Mouse (Mus musculus): ENCODE data around the gene Mrpl21. TPM values are rescaled to one million over a fixed set of nuclear protein-coding genes. Genes with fewer than 3 reads are reported as not detected.

Gene Mrpl21
- polyA plus RNA-seq, 1 experiment from 2014 or later, result 87.2 TPM

DNA sequence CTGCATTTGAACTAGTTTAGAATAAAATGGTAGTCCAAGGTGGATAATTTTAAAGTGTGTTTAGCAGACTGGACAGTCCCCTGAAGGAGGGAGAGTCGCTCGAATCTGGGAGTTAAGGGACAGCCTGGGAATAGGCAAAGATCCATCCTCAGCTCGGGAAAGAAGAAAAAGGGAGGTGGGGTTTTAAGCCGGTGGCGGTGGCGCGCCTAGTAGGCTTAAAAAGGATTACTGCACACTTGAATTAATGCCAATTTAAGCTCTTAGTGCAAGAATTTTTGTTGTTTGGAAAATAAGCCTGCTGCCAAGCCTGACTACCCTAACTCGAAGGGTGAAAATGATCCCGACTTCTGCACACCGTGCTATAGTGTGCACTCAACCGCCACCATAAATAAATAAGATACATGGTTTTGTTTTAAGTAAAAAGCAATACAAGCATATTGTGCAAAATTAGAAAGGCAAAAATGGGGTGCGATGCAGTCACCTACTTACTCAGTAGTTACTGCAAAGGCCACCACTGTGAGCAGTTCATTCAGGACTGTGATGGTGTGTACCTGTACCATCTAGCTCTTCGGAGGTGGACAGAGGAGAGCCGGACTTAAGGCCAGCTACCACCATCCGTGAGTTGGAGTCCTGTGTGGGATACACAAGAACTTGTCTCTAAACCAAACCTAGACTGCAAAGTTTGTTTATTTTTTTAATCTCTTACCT, 43.2 kb downstream of the Mrpl21 start:
- peak overlapping the region; percentile 19; the same call in 1 of the 2 replicates for H3K9ac ChIP-seq (ENCODE audit: low read length)
- peak overlapping the region; percentile 74 for H3K4me3 ChIP-seq (ENCODE audit: low read depth, low read length)
- WGBS, result 19% methylated on average over 15 of the region's 15 CpGs
- no peak for ATAC-seq (ENCODE audit: low FRiP score, low TSS enrichment)
- H3K4me2 ChIP-seq (replicated peaks; ENCODE audit: low read depth), result peak overlapping the region; percentile 97
- TF ChIP-seq EP300 (optimal IDR thresholded peaks at IDR 0.05) (no peak), CTCF (IDR thresholded peaks at IDR 0.05; ENCODE audit: low read depth) (no peak)
- H3K27ac ChIP-seq (replicated peaks), result peak overlapping the region; percentile 96
- no peaks in the 10 kb centered on the region for H3K9me3 ChIP-seq (ENCODE audit: control insufficient read depth, low read length)
- H3K4me1 ChIP-seq (replicated peaks; ENCODE audit: control insufficient read depth, insufficient read depth), result peaks cover 13% of the 10 kb centered on the region
- DNase-seq (ENCODE audit: low spot score), result no peak
- no peaks in the 10 kb centered on the region for H3K27me3 ChIP-seq (ENCODE audit: control insufficient read depth, insufficient read depth, low read length)
- no peaks in the 10 kb centered on the region for H3K36me3 ChIP-seq (ENCODE audit: control insufficient read depth, insufficient read depth, low read length)

DNA sequence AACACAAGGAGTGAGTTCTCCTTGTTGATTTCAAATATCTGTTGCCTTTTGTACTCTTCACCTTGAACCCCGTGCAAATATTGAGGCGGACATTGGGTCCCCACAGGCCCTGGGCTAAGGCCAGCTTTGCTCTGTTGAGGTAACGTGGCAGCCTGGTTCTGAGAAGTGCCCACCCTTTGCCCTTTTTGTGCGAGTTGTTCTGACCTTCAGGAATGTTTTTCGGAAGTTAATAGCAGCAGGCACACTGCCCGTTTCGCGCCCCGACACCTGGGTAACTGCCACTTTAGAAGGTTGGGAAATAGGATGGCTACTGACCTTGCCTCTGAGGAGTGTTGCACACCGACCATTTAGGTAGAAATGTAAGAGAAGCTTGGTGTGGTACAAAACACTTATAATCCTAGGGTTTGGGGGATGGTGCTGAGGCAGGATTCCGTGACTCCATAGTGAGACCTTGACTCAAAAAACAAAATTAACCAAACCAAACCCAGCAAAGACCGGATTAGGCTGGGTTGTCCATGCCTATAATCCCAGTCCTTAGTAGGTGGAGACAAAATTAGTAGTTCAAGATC, 43.9 kb downstream of the Mrpl21 start:
- H3K27ac ChIP-seq (replicated peaks), result peak overlapping the region; percentile 96
- DNase-seq (ENCODE audit: low spot score), result peak; percentile 45
- peaks cover 9% of the 10 kb centered on the region for H3K4me1 ChIP-seq (replicated peaks; ENCODE audit: control insufficient read depth, insufficient read depth)
- H3K4me3 ChIP-seq (ENCODE audit: low read depth, low read length), result peak overlapping the region; percentile 74; the same call in 1 of the 2 replicates
- no peaks in the 10 kb centered on the region for H3K36me3 ChIP-seq (ENCODE audit: control insufficient read depth, insufficient read depth, low read length)
- no peak for ATAC-seq (ENCODE audit: low FRiP score, low TSS enrichment)
- peak overlapping the region; percentile 97; the same call in 1 of the 2 replicates for H3K4me2 ChIP-seq (replicated peaks; ENCODE audit: low read depth)
- WGBS, result 72% methylated on average over 12 of the region's 12 CpGs
- H3K9me3 ChIP-seq (ENCODE audit: control insufficient read depth, low read length), result no peaks in the 10 kb centered on the region
- H3K9ac ChIP-seq (ENCODE audit: low read length), result peak overlapping the region; percentile 19; the same call in 1 of the 2 replicates
- TF ChIP-seq EP300 (optimal IDR thresholded peaks at IDR 0.05) (no peak), CTCF (IDR thresholded peaks at IDR 0.05; ENCODE audit: low read depth) (no peak)
- H3K27me3 ChIP-seq (ENCODE audit: control insufficient read depth, insufficient read depth, low read length), result no peaks in the 10 kb centered on the region

DNA sequence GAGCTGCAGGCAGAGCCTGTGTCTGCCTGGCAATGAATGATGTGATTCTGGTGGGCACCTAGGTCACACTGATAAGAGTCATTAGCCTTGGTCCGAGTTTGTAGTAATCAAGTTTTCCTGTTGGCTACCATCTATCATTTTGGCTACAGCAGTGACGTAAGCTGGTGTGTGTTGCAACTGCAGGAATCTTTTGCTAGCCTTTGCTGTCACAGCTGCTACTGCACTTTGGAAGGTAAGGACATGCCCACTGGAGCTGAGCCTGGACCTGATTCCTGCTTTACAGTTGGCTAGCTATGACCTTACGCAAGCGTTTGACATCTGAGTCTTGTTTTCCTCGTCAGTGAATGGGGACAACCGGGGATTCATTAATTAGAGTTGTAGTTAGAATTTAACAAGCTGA, 50.5 kb downstream of the Mrpl21 start:
- Histone ChIP-seq H3K27me3 (ENCODE audit: control insufficient read depth, insufficient read depth, low read length) (no peaks in the 10 kb centered on the region), H3K4me1 (replicated peaks; ENCODE audit: control insufficient read depth, insufficient read depth) (peaks cover 3% of the 10 kb centered on the region; the same call in 1 of the 2 replicates), H3K4me2 (replicated peaks; ENCODE audit: low read depth) (no peak overlapping the region), H3K36me3 (ENCODE audit: control insufficient read depth, insufficient read depth, low read length) (no peaks in the 10 kb centered on the region), H3K4me3 (ENCODE audit: low read depth, low read length) (no peak overlapping the region), H3K9me3 (ENCODE audit: control insufficient read depth, low read length) (no peaks in the 10 kb centered on the region), H3K9ac (ENCODE audit: low read length) (no peak overlapping the region), H3K27ac (replicated peaks) (no peak overlapping the region)
- 72% methylated on average over 6 of the region's 6 CpGs for WGBS
- no peak for TF ChIP-seq CTCF (IDR thresholded peaks at IDR 0.05; ENCODE audit: low read depth)
- no peak for TF ChIP-seq EP300 (optimal IDR thresholded peaks at IDR 0.05)
- DNase-seq (ENCODE audit: low spot score), result no peak
- no peak for ATAC-seq (ENCODE audit: low FRiP score, low TSS enrichment)

DNA sequence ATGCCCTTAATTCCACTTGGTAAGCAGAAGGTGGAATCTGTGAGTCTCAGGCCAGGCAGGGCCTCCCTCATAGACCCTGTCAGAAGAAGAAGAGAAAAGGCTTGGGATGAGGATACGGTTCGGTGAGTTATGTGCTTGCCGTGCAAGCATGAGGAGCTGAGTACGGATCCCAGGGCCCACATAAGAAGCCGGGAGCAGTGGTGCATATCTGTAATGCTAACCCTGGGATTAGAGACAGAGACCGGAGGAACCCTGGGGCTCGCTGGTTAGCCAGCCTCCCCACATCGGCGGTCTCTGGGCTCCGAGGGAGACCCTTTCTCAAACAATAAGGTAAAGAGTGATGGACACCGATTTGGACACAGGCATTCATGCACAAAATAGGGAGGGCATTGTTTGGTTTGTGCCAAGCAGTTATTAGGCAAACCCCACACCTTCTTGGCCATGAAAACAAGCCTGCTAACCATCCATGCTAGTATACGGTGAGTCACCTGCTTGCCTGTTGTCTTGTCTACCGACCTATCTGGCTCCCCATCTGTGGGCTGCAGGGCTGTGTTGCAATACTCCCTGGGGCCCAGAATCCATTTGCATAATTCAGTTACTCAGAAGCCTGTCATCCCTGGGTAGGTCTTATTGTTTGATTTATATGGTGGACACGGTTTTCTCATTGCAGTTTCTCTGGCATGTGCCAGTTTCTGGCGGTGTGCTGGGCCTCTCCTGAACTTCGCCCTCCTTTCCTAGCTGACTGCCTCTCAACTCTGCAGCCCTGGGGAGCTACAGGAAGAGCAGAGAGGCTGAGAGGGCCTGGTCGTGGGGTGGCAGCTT, 51.2 kb downstream of the Mrpl21 start:
- H3K27ac ChIP-seq (replicated peaks), result peak overlapping the region; percentile 35

DNA sequence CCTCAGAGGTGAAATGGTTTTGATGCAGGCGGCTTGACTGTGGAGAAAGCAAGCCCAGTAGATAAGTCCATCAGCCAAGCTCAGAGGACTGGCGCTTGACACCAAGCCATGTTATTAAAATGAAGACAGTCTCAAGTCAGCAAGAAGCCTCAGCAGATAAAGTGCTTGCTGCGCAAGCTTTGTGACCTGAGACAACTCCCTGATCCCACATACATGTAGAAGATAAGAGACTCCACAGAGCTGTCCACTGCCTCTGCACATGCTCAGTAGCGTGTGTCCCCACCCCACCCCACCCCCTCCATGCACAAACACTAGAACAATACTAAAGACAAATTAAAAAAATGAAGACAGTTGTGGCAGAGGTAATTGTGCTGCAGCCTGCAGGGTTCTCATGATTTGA, 51.8 kb downstream of the Mrpl21 start:
- ATAC-seq (ENCODE audit: low FRiP score, low TSS enrichment), result no peak

More for the DNA sequence above, 51.2 kb downstream of the Mrpl21 start:
- Histone ChIP-seq H3K4me1 (replicated peaks; ENCODE audit: control insufficient read depth, insufficient read depth) (peaks cover 3% of the 10 kb centered on the region; the same call in 1 of the 2 replicates), H3K27me3 (ENCODE audit: control insufficient read depth, insufficient read depth, low read length) (no peaks in the 10 kb centered on the region), H3K4me2 (replicated peaks; ENCODE audit: low read depth) (no peak overlapping the region), H3K9me3 (ENCODE audit: control insufficient read depth, low read length) (no peaks in the 10 kb centered on the region), H3K9ac (ENCODE audit: low read length) (no peak overlapping the region), H3K36me3 (ENCODE audit: control insufficient read depth, insufficient read depth, low read length) (no peaks in the 10 kb centered on the region), H3K4me3 (ENCODE audit: low read depth, low read length) (no peak overlapping the region)
- ATAC-seq (ENCODE audit: low FRiP score, low TSS enrichment) (peak; percentile 52), DNase-seq (ENCODE audit: low spot score) (peak; percentile 54)
- TF ChIP-seq CTCF (IDR thresholded peaks at IDR 0.05; ENCODE audit: low read depth) (no peak), EP300 (optimal IDR thresholded peaks at IDR 0.05) (peak; percentile 54)
- WGBS, result 70% methylated on average over 17 of the region's 17 CpGs

More for the DNA sequence above, 51.8 kb downstream of the Mrpl21 start:
- H3K9ac ChIP-seq (ENCODE audit: low read length), result no peak overlapping the region
- peaks cover 3% of the 10 kb centered on the region; the same call in 1 of the 2 replicates for H3K4me1 ChIP-seq (replicated peaks; ENCODE audit: control insufficient read depth, insufficient read depth)
- H3K9me3 ChIP-seq (ENCODE audit: control insufficient read depth, low read length), result no peaks in the 10 kb centered on the region
- no peak overlapping the region for H3K4me3 ChIP-seq (ENCODE audit: low read depth, low read length)
- peak overlapping the region; percentile 35; the same call in 1 of the 2 replicates for H3K27ac ChIP-seq (replicated peaks)
- TF ChIP-seq CTCF (IDR thresholded peaks at IDR 0.05; ENCODE audit: low read depth), result no peak
- TF ChIP-seq EP300 (optimal IDR thresholded peaks at IDR 0.05), result no peak
- WGBS, result 72% methylated on average over 4 of the region's 4 CpGs
- H3K36me3 ChIP-seq (ENCODE audit: control insufficient read depth, insufficient read depth, low read length), result no peaks in the 10 kb centered on the region
- no peak for DNase-seq (ENCODE audit: low spot score)
- no peak overlapping the region for H3K4me2 ChIP-seq (replicated peaks; ENCODE audit: low read depth)
- no peaks in the 10 kb centered on the region for H3K27me3 ChIP-seq (ENCODE audit: control insufficient read depth, insufficient read depth, low read length)

Measured in stomach, postnatal 0 days (tissue).